Comparison of ENCODE assay signal across 8 mouse cellular contexts in the genomic region with DNA sequence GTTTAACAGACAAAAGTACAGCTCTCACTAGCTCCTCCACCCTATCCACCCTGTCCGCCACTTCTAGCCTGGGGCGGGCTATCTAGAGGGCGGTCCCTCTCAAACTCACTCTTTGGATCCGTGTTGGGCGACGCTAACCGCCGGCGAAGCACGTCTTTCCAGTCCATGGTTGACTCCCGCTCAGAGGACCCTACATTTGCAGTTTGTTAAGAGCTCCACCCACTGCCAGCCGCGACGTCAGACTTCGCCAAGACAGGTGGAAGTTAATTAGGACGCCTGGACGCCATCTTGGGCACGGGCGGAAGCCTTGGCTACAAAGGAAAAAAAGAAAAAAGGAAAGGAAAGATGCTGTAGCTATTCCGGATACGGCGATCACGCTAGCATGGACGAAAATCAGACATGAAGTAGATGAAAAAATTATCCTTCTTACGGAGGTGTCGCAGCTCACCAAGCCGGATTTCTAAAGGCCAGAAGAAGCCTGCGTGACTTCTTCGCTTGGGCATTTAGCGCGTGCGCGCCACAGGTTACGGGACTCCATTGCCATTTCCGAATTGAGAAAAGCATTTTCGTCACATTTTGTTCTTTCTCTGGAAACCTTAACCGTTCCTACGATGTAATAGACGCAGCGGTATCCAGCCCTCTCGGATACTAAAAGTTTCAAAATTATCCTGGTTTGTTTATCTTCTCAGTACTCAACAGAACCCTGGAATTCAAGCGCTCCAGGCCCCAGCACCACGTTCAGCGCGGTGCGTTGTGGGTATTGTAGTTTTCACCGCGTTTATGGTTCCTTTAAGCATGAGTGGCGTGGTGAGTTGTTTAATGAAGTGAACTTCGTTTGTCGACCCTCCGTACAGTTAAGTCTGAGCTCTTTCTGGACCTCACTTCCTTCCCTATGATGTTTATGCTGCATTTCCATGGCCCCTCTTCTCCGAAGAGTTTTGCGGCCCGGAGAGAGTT. TPM values are rescaled to one million over a fixed set of nuclear protein-coding genes. Genes with fewer than 3 reads are reported as not detected.
A peak's percentile ranks its signal among the peaks of the same experiment; 100 is the strongest.
DNase-seq lines count a peak whose midpoint lies in the region; ATAC-seq lines count a peak whose summit lies in the region.

A gene (minus strand): TSS at position 514 of the 957 bp plus-strand sequence.

- no peaks in the 10 kb centered on the region for H3K27me3 ChIP-seq in heart, embryonic 14.5 days (ENCODE audit: control insufficient read depth, insufficient read depth, low read length)
- H3K27me3 ChIP-seq in liver, embryonic 13.5 days, result no peaks in the 10 kb centered on the region
- H3K27me3 ChIP-seq in stomach, embryonic 16.5 days (ENCODE audit: control insufficient read depth, insufficient read depth, low read length), result no peaks in the 10 kb centered on the region

- ATAC-seq in CD4-positive, CD25-positive, alpha-beta regulatory T cell, adult 4 months, result peak; percentile 92
- ATAC-seq in heart, embryonic 14.5 days (ENCODE audit: insufficient number of reproducible peaks, insufficient read depth, low FRiP score, low read depth), result peak; percentile 91
- peak; percentile 94 for ATAC-seq in liver, embryonic 13.5 days (ENCODE audit: low read depth)
- ATAC-seq in stomach, embryonic 16.5 days (ENCODE audit: insufficient read depth, low FRiP score), result peak; percentile 94

- WGBS in heart, embryonic 14.5 days, result under 1% methylated on average over 55 of the region's 55 CpGs
- WGBS in liver, embryonic 13.5 days (ENCODE audit: insufficient replicate concordance), result under 1% methylated on average over 55 of the region's 55 CpGs
- WGBS in stomach, embryonic 16.5 days, result under 1% methylated on average over 55 of the region's 55 CpGs

- H3K9me3 ChIP-seq in heart, embryonic 14.5 days (ENCODE audit: control insufficient read depth, low read length), result no peaks in the 10 kb centered on the region
- H3K9me3 ChIP-seq in liver, embryonic 13.5 days (replicated peaks), result no peaks in the 10 kb centered on the region
- H3K9me3 ChIP-seq in stomach, embryonic 16.5 days (replicated peaks; ENCODE audit: control insufficient read depth, low read length), result no peaks in the 10 kb centered on the region

- H3K4me3 ChIP-seq in heart, embryonic 14.5 days (ENCODE audit: control insufficient read depth in 1 of 2, insufficient read depth in 1 of 2, low read depth in 1 of 2, low read length in 2 of 2), result peak within 1 kb of the TSS; percentile 70 to 80
- peak within 1 kb of the TSS; percentile 69 for H3K4me3 ChIP-seq in liver, embryonic 13.5 days (replicated peaks)
- peak within 1 kb of the TSS; percentile 73 for H3K4me3 ChIP-seq in stomach, embryonic 16.5 days (replicated peaks; ENCODE audit: low read length)

- peak within 1 kb of the TSS; percentile 96 for H3K27ac ChIP-seq in heart, embryonic 14.5 days (replicated peaks in 1 of 2; ENCODE audit: control insufficient read depth in 1 of 2, insufficient read depth in 1 of 2, low read depth in 2 of 2, low read length in 2 of 2)
- H3K27ac ChIP-seq in liver, embryonic 13.5 days, result peak within 1 kb of the TSS; percentile 98
- H3K27ac ChIP-seq in stomach, embryonic 16.5 days (ENCODE audit: low read length), result peak within 1 kb of the TSS; percentile 96

- H3K36me3 ChIP-seq in heart, embryonic 14.5 days (ENCODE audit: control insufficient read depth, insufficient read depth, low read length), result peaks cover 21% of the 10 kb centered on the region
- H3K36me3 ChIP-seq in liver, embryonic 13.5 days, result peaks cover 29% of the 10 kb centered on the region
- 0 out of 2 replicates have a peak, but pooled peaks cover 3% of the 10 kb centered on the region for H3K36me3 ChIP-seq in stomach, embryonic 16.5 days (ENCODE audit: control insufficient read depth, insufficient read depth, low read length)

- H3K9ac ChIP-seq in heart, embryonic 14.5 days (ENCODE audit: low read length), result peak within 1 kb of the TSS; percentile 82
- peak within 1 kb of the TSS; percentile 80 for H3K9ac ChIP-seq in liver, embryonic 13.5 days
- peak within 1 kb of the TSS; percentile 80 for H3K9ac ChIP-seq in stomach, embryonic 16.5 days (ENCODE audit: low read length)

- peaks cover 2 to 19% of the 10 kb centered on the region in 2 experiments; a peak in 3 of 4 replicates for H3K4me1 ChIP-seq in heart, embryonic 14.5 days (ENCODE audit: control insufficient read depth in 2 of 2, insufficient read depth in 2 of 2, low read length in 2 of 2)
- H3K4me1 ChIP-seq in liver, embryonic 13.5 days (replicated peaks), result peaks cover 38% of the 10 kb centered on the region
- peaks cover 15% of the 10 kb centered on the region for H3K4me1 ChIP-seq in stomach, embryonic 16.5 days (ENCODE audit: control insufficient read depth, insufficient read depth, low read length)

- peak within 1 kb of the TSS; percentile 72 for H3K4me2 ChIP-seq in heart, embryonic 14.5 days (ENCODE audit: low read length)
- H3K4me2 ChIP-seq in liver, embryonic 13.5 days, result peak within 1 kb of the TSS; percentile 71
- H3K4me2 ChIP-seq in stomach, embryonic 16.5 days (ENCODE audit: low read depth, low read length), result peak within 1 kb of the TSS; percentile 62

- peak; percentile 88 for DNase-seq in c-Kit-negative CD71-positive TER-119-positive erythroid progenitor cells, embryonic 14.5 days (ENCODE audit: low read depth, low spot score)
- DNase-seq in fibroblast of lung, adult 2 months (ENCODE audit: low read depth), result peak; percentile 79
- DNase-seq in kidney, postnatal 14 days, result peak; percentile 94
- peak; percentile 90 for DNase-seq in liver, embryonic 13.5 days
- peak; percentile 91 for DNase-seq in neural tube, embryonic 10.5 days (ENCODE audit: extremely low spot score, low spot score)

RNA-seq across cellular contexts. Expression of the gene that starts here (rescaled TPM):
- 10 to 100 TPM; 17.8 to 19.1 TPM for polyA plus RNA-seq in CD4-positive, CD25-positive, alpha-beta regulatory T cell, adult 4 months (2017; shearing (Covaris generic))
- polyA plus RNA-seq in heart, embryonic 14.5 days (2014; fragmentation: Nextera tagmentation; extraction: Ambion mirVana), result 11.3 and 11.8 TPM in 2 replicates
- polyA plus RNA-seq in liver, embryonic 13.5 days (2015; fragmentation: Nextera tagmentation; extraction: Ambion mirVana), result 8.2 and 10.8 TPM in 2 replicates
- polyA plus RNA-seq in stomach, embryonic 16.5 days (2015; fragmentation: Nextera tagmentation; extraction: Ambion mirVana), result 10.6 and 10.9 TPM in 2 replicates

Comparison
In these comparisons a context has a peak if more than half of its experiments do, and no peak if none do; other contexts are left out.
1. Peak in every context shown above with its lines: DNase-seq, ATAC-seq, H3K4me3 ChIP-seq and H3K27ac ChIP-seq.